Mouse (Mus musculus) B cell, adult 2 months (primary cell): ENCODE results near the gene Olfr1136.

ENCODE experiments used
- DNase-seq, 2 experiments: peaks; one replicate each; pipeline ENCODE4 v3.0.0; 2022

Olfr1136 gene

GRCm38 (mm10) chr2:87693847-87694246, at the start of gene Olfr1136:
Gene Olfr1136 (minus strand): TSS chr2:87693947.
- no peak for DNase-seq

- no peak for DNase-seq
Observed at GRCm38 (mm10) chr2:87743452-87743851, 49.7 kb upstream of the Olfr1136 start, which contains the start of gene Olfr1140. Gene Olfr1140 (plus strand): TSS chr2:87743752.

GRCm38 (mm10) chr2:87739878-87740277, 46.1 kb upstream of the Olfr1136 start, which contains the start of gene Olfr1138:
Gene Olfr1138 (minus strand): TSS chr2:87739978.
- no peak for DNase-seq

GRCm38 (mm10) chr2:87713079-87713478, 19.3 kb upstream of the Olfr1136 start, which contains the start of gene Olfr1137:
Gene Olfr1137 (minus strand): TSS chr2:87713179.
- no peak for DNase-seq

GRCm38 (mm10) chr2:87673564-87673963, 20.2 kb downstream of the Olfr1136 start, which contains the start of gene Olfr1135:
Gene Olfr1135 (minus strand): TSS chr2:87673664.
- DNase-seq: no peak

- DNase-seq: no peak
Observed at GRCm38 (mm10) chr2:87658360-87658759, 35.4 kb downstream of the Olfr1136 start, which contains the start of gene Olfr1134. Gene Olfr1134 (minus strand): TSS chr2:87658460.

- no peak for DNase-seq
Observed at GRCm38 (mm10) chr2:87647274-87647673, 46.5 kb downstream of the Olfr1136 start, which contains the start of gene Olfr1133. Gene Olfr1133 (minus strand): TSS chr2:87647374.
